Mouse (Mus musculus) forebrain, postnatal 0 days (tissue): ENCODE results near the gene Camk2b. TPM values are rescaled to one million over a fixed set of nuclear protein-coding genes. Genes with fewer than 3 reads are reported as not detected.
A peak's percentile ranks its signal among the peaks of the same experiment; 100 is the strongest.

ENCODE experiments used
- ATAC-seq: fragments of 200-750 bp; cut with Nextera tagmentation; 2 replicates; pipeline ENCODE4 v1.8.0; 2017; ENCODE audit warnings: mild to moderate bottlenecking, moderate library complexity
- DNase-seq: peaks from one replicate; pipeline ENCODE4 v3.0.0-alpha.2; 2015
- H3K27ac ChIP-seq: fragments of 300-500 bp; sonication (generic); 2 replicates; pipeline ENCODE4 v1.5.1; 2014; ENCODE audit warnings: low read depth, mild to moderate bottlenecking, antibody characterized with exemption, low read length, moderate library complexity, mixed read lengths
- H3K27me3 ChIP-seq: fragments of 300-500 bp; sonication (generic); 2 replicates; pipeline ENCODE4 v1.6.1; 2014; ENCODE audit warnings: mild to moderate bottlenecking, low read length, mixed read lengths; ENCODE audit not compliant: insufficient read depth
- H3K36me3 ChIP-seq: fragments of 300-500 bp; sonication (generic); 2 replicates; pipeline ENCODE4 v1.6.1; 2014; ENCODE audit warnings: mild to moderate bottlenecking, moderate library complexity; ENCODE audit not compliant: insufficient read depth
- H3K4me1 ChIP-seq: fragments of 300-500 bp; sonication (generic); 2 replicates; pipeline ENCODE4 v1.6.1; 2014; ENCODE audit warnings: antibody characterized with exemption; ENCODE audit not compliant: insufficient read depth
- H3K4me2 ChIP-seq: fragments of 300-500 bp; sonication (generic); 2 replicates; pipeline ENCODE4 v1.6.1; 2014; ENCODE audit warnings: low read depth, mild to moderate bottlenecking, moderate library complexity
- H3K4me3 ChIP-seq: fragments of 300-500 bp; sonication (generic); 2 replicates; pipeline ENCODE4 v1.5.1; 2014; ENCODE audit warnings: low read depth, low read length, mixed read lengths
- H3K9ac ChIP-seq: fragments of 300-500 bp; sonication (generic); 2 replicates; pipeline ENCODE4 v1.6.1; 2014; ENCODE audit warnings: mild to moderate bottlenecking
- H3K9me3 ChIP-seq: fragments of 300-500 bp; sonication (generic); 2 replicates; pipeline ENCODE4 v1.6.1; 2016; ENCODE audit warnings: low read length
- CTCF ChIP-seq: sonication (generic); IDR thresholded peaks from 2 replicates; pipeline ENCODE4 v1.5.1; 2016; ENCODE audit warnings: antibody characterized with exemption, control low read depth, low read depth
- WGBS: fragments of 180-500 bp; shearing (Covaris S2); extraction: QIAGEN DNeasy Blood & Tissue Kit; methylation state at CpG from one replicate; pipeline ENCODE4 v1.1.7; 2014; 5-methylcytosine and 5-hydroxymethylcytosine counted together
- polyA plus RNA-seq: library from polyadenylated mRNA; unstranded; fragments of >200 nt; fragmentation: Nextera tagmentation; extraction: Ambion mirVana; gene quantifications from 2 replicates; pipeline ENCODE4 v1.2.1, GENCODE M21; 2015
- total RNA-seq: library from RNA; depleted of rRNA; stranded (reverse); fragments of >200 nt; gene quantifications from 2 replicates; pipeline ENCODE4 v1.2.3, GENCODE M21; 2014

Camk2b gene
- total and polyA plus RNA-seq, 2 experiments from 2014 or later = 271 to 280 TPM

- Histone ChIP-seq H3K4me3 (peak overlapping the region; percentile 84), H3K27ac (peak overlapping the region; percentile 93), H3K27me3 (no peaks in the 10 kb centered on the region), H3K9ac (peak overlapping the region; percentile 92), H3K4me1 (peaks cover 33% of the 10 kb centered on the region), H3K4me2 (peak overlapping the region; percentile 72), H3K9me3 (no peaks in the 10 kb centered on the region), H3K36me3 (no peaks in the 10 kb centered on the region)
- peak; percentile 31; the same call in 1 of the 2 replicates for TF ChIP-seq CTCF
- peak; percentile 77 for DNase-seq
- WGBS = 2% methylated on average over 30 of the region's 30 CpGs
- ATAC-seq = no peak
Measured at GRCm38 (mm10) chr11:6064215-6065045, 1.7 kb downstream of the Camk2b start.

- 0 out of 2 replicates have a peak, but pooled peaks have one; percentile 5 for TF ChIP-seq CTCF
- ATAC-seq (no peak), DNase-seq (no peak)
- Histone ChIP-seq H3K9me3 (no peaks in the 10 kb centered on the region), H3K27me3 (no peaks in the 10 kb centered on the region), H3K4me2 (peak overlapping the region; percentile 72), H3K27ac (peak overlapping the region; percentile 93), H3K4me1 (peaks cover 27% of the 10 kb centered on the region), H3K36me3 (no peaks in the 10 kb centered on the region), H3K9ac (peak overlapping the region; percentile 92), H3K4me3 (peak overlapping the region; percentile 84)
- 41% methylated on average over 17 of the region's 17 CpGs for WGBS
Measured at GRCm38 (mm10) chr11:6063501-6064214, 2.5 kb downstream of the Camk2b start.

- Histone ChIP-seq H3K4me1 (peaks cover 21% of the 10 kb centered on the region), H3K27me3 (no peaks in the 10 kb centered on the region), H3K36me3 (no peaks in the 10 kb centered on the region), H3K4me3 (peak overlapping the region; percentile 84), H3K9ac (0 out of 2 replicates have a peak overlapping the region, but pooled peaks have one; percentile 92), H3K27ac (no peak overlapping the region), H3K4me2 (peak overlapping the region; percentile 72), H3K9me3 (no peaks in the 10 kb centered on the region)
- DNase-seq (no peak), ATAC-seq (no peak)
- 84% methylated on average over 7 of the region's 7 CpGs for WGBS
- TF ChIP-seq CTCF = no peak
Measured at GRCm38 (mm10) chr11:6063065-6063464, 3.1 kb downstream of the Camk2b start.

GRCm38 (mm10) chr11:6062329-6062728 is 3.8 kb downstream of the Camk2b start:
- Histone ChIP-seq H3K4me1 (peaks cover 14% of the 10 kb centered on the region), H3K9me3 (no peaks in the 10 kb centered on the region), H3K9ac (no peak overlapping the region), H3K27me3 (no peaks in the 10 kb centered on the region), H3K27ac (no peak overlapping the region), H3K36me3 (no peaks in the 10 kb centered on the region), H3K4me3 (no peak overlapping the region), H3K4me2 (peak overlapping the region; percentile 10; the same call in 1 of the 2 replicates)
- DNase-seq (no peak), ATAC-seq (no peak)
- TF ChIP-seq CTCF = no peak
- 83% methylated on average over 11 of the region's 11 CpGs for WGBS

GRCm38 (mm10) chr11:6061891-6062290 is 4.3 kb downstream of the Camk2b start:
- no peaks in the 10 kb centered on the region for H3K9me3 ChIP-seq
- no peak overlapping the region for H3K4me2 ChIP-seq
- H3K4me3 ChIP-seq = no peak overlapping the region
- H3K27ac ChIP-seq = no peak overlapping the region
- peaks cover 12% of the 10 kb centered on the region; the same call in 1 of the 2 replicates for H3K4me1 ChIP-seq
- 82% methylated on average over 5 of the region's 5 CpGs for WGBS
- H3K9ac ChIP-seq = no peak overlapping the region
- no peak for DNase-seq
- no peaks in the 10 kb centered on the region for H3K27me3 ChIP-seq
- no peak for ATAC-seq
- no peaks in the 10 kb centered on the region for H3K36me3 ChIP-seq
- no peak for TF ChIP-seq CTCF

- no peak overlapping the region for H3K9ac ChIP-seq
- WGBS = 90% methylated on average over 10 of the region's 10 CpGs
- TF ChIP-seq CTCF = no peak
Measured at GRCm38 (mm10) chr11:6059162-6059561, 7.0 kb downstream of the Camk2b start.

More at GRCm38 (mm10) chr11:6059162-6059561, 7.0 kb downstream of the Camk2b start:
- H3K27me3 ChIP-seq = no peaks in the 10 kb centered on the region
- no peak overlapping the region for H3K27ac ChIP-seq
- H3K4me3 ChIP-seq = no peak overlapping the region
- H3K9me3 ChIP-seq = no peaks in the 10 kb centered on the region
- peaks cover 12% of the 10 kb centered on the region; the same call in 1 of the 2 replicates for H3K4me1 ChIP-seq
- ATAC-seq (no peak), DNase-seq (no peak)
- no peak overlapping the region for H3K4me2 ChIP-seq
- no peaks in the 10 kb centered on the region for H3K36me3 ChIP-seq
